Mouse (Mus musculus) limb, embryonic 13.5 days (tissue): ENCODE measurements at regions not wholly inside any gene's neighbourhood (a gene's known extent, or its start where the extent isn't known, plus 50 kb on each side); places are given as distances from the start of the nearest gene placed in this dataset.

Experiments used
- ATAC-seq: fragments of 200-750 bp; cut with Nextera tagmentation; 2 replicates; pipeline ENCODE4 v1.8.0; 2017; ENCODE audit warnings: low read depth, moderate number of reproducible peaks, moderate TSS enrichment; ENCODE audit not compliant: low FRiP score
- H3K27ac ChIP-seq: fragments of 300-500 bp; sonication (generic); 2 replicates; pipeline ENCODE4 v1.5.1; 2015; ENCODE audit warnings: inconsistent platforms, mild to moderate bottlenecking, moderate library complexity
- H3K27me3 ChIP-seq: fragments of 300-500 bp; sonication (generic); 2 replicates; pipeline ENCODE4 v1.6.1; 2015; ENCODE audit warnings: mild to moderate bottlenecking, inconsistent platforms
- H3K36me3 ChIP-seq: fragments of 300-500 bp; sonication (generic); 2 replicates; pipeline ENCODE4 v1.6.1; 2015; ENCODE audit warnings: inconsistent platforms, mild to moderate bottlenecking, moderate library complexity
- H3K4me1 ChIP-seq: fragments of 300-500 bp; sonication (generic); 2 replicates; pipeline ENCODE4 v1.6.1; 2015; ENCODE audit warnings: inconsistent platforms
- H3K4me2 ChIP-seq: fragments of 300-500 bp; sonication (generic); replicated peaks from 2 replicates; pipeline ENCODE4 v1.6.1; 2015; ENCODE audit warnings: inconsistent platforms, mild to moderate bottlenecking, moderate library complexity
- H3K4me3 ChIP-seq: fragments of 300-500 bp; sonication (generic); 2 replicates; pipeline ENCODE4 v1.5.1; 2015; ENCODE audit warnings: moderate library complexity, mild to moderate bottlenecking, inconsistent platforms
- H3K9ac ChIP-seq: fragments of 300-500 bp; sonication (generic); 2 replicates; pipeline ENCODE4 v1.6.1; 2015; ENCODE audit warnings: mild to moderate bottlenecking, inconsistent platforms
- H3K9me3 ChIP-seq: fragments of 300-500 bp; sonication (generic); 2 replicates; pipeline ENCODE4 v1.6.1; 2016; ENCODE audit warnings: inconsistent platforms
- WGBS: fragments of 180-500 bp; shearing (Covaris S2); methylation state at CpG from one replicate; pipeline ENCODE4 v1.1.7; 2015; 5-methylcytosine and 5-hydroxymethylcytosine counted together

GRCm38 (mm10) chr4:125959426-125959825, 64.9 kb upstream of the Csf3r start:
- Histone ChIP-seq H3K4me1 (peaks cover 29% of the 10 kb centered on the region), H3K27me3 (peaks cover 26% of the 10 kb centered on the region), H3K9me3 (no peaks in the 10 kb centered on the region), H3K36me3 (no peaks in the 10 kb centered on the region), H3K4me2 (no peak overlapping the region), H3K9ac (no peak overlapping the region), H3K27ac (no peak overlapping the region), H3K4me3 (no peak overlapping the region)
- ATAC-seq = no peak
- 20% methylated on average over 7 of the region's 9 CpGs for WGBS

GRCm38 (mm10) chr4:125960704-125961279, 63.6 kb upstream of the Csf3r start:
- Histone ChIP-seq H3K27ac (no peak overlapping the region), H3K9me3 (no peaks in the 10 kb centered on the region), H3K36me3 (no peaks in the 10 kb centered on the region), H3K27me3 (peaks cover 26% of the 10 kb centered on the region), H3K4me3 (no peak overlapping the region), H3K4me1 (peaks cover 29% of the 10 kb centered on the region), H3K4me2 (no peak overlapping the region), H3K9ac (no peak overlapping the region)
- ATAC-seq = no peak
- WGBS = 8% methylated on average over 8 of the region's 8 CpGs

- Histone ChIP-seq H3K27me3 (peaks cover 23% of the 10 kb centered on the region), H3K9ac (no peak overlapping the region), H3K27ac (no peak overlapping the region), H3K36me3 (no peaks in the 10 kb centered on the region), H3K9me3 (no peaks in the 10 kb centered on the region), H3K4me3 (no peak overlapping the region), H3K4me1 (peaks cover 18% of the 10 kb centered on the region), H3K4me2 (no peak overlapping the region)
- 5% methylated on average over 7 of the region's 7 CpGs for WGBS
- peak; percentile 51; the same call in 1 of the 2 replicates for ATAC-seq
Observed at GRCm38 (mm10) chr4:125962677-125963076, 61.7 kb upstream of the Csf3r start.
